Mouse (Mus musculus) CH12.LX (cell line): Measurements from ENCODE around the gene Nmt2.

ENCODE experiments used
- CTCF ChIP-seq, 2 experiments: IDR thresholded peaks in 1 of 2; conservative IDR thresholded peaks in 1 of 2; 2 replicates each; pipeline ENCODE4 v1.5.1; 2011 to 2012; ENCODE audit warnings: low read depth in 2 of 2, low read length in 2 of 2, improper control_type of control experiment in 1 of 2, inconsistent platforms in 1 of 2, mild to moderate bottlenecking in 1 of 2, moderate library complexity in 1 of 2
- MAFK ChIP-seq: IDR thresholded peaks from 2 replicates; pipeline ENCODE4 v1.6.1; 2011; ENCODE audit warnings: low read length, improper control_type of control experiment; ENCODE audit not compliant: insufficient replicate concordance
- MYC ChIP-seq: IDR thresholded peaks from 2 replicates; pipeline ENCODE4 v1.6.1; 2011; ENCODE audit warnings: low read depth, mild to moderate bottlenecking, improper control_type of control experiment, low read length
- POLR2A ChIP-seq: IDR thresholded peaks from 2 replicates; pipeline ENCODE4 v1.6.1; 2011; ENCODE audit warnings: low read depth, mild to moderate bottlenecking, improper control_type of control experiment, low read length
- RAD21 ChIP-seq: IDR thresholded peaks from 2 replicates; pipeline ENCODE4 v1.6.1; 2011; ENCODE audit warnings: low read depth, mild to moderate bottlenecking, low read length, improper control_type of control experiment, moderate library complexity
- USF1 ChIP-seq: IDR thresholded peaks from 2 replicates; pipeline ENCODE4 v1.6.1; 2014; ENCODE audit warnings: low read depth, mild to moderate bottlenecking, inconsistent platforms, low read length, improper control_type of control experiment
- ZC3H11A ChIP-seq: IDR thresholded peaks from 2 replicates; pipeline ENCODE4 v1.6.1; 2012; ENCODE audit warnings: low read depth, mild to moderate bottlenecking, inconsistent platforms, low read length, improper control_type of control experiment

GRCm38 (mm10) chr2:3326547-3326946 is 42.5 kb downstream of the Nmt2 start:
- TF ChIP-seq MYC (no peak), RAD21 (no peak), MAFK (no peak), ZC3H11A (no peak), CTCF (conservative IDR thresholded peaks at IDR 0.05 in 1 of 2, IDR thresholded peaks at IDR 0.05 in 1 of 2; ENCODE audit: low read depth in 2 of 2, low read length in 2 of 2) (no peak), USF1 (no peak), POLR2A (no peak)
